Mouse (Mus musculus): Measurements from ENCODE around the gene Frmd4a.

DNA sequence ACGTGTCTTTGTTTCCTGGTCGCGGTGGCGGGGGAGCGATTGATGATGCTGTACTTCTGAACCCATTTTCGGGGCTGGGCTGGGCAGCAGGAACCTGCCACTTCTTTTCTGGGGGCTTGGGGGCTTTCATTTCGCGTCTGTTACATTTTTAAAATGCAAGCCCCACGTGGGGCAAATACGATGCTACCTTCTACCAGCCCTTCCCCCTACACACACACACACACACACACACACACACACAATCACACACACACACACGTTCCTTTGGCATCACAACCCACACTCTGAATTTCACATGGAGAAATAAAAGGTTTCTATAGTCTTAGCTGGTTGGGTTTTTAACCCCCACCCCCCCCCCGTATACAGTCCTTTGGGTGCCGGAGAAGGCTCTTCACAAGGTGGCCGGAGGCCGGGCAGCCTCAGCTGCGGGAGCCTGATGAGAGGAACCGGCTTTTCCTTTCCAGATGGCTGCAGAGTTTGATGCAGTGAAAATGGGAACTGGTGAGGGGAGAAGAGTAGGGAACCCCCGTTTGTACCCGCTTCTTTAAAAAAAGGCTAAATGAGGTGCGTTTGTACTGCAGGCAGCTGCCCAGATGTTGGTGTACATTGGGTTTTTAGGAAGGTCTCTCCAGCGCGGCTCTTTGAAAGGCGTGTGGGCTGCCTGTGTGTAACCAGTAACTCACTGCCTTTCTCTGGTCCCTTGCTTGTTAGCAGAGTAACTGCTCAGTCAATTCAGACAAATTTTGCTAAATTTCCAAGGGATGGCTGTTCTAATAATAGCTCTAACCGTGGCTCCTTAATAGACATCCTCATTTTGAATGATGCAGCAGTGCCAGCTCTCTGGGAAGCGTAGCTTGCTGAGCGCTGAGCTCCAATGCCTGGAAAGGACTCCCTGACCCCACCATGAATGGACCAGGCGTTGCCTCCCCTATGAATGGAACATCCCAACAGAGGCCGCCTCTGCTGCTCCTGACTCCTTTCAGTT lies 384.4 kb downstream of the Frmd4a start:
- TF ChIP-seq CTCF (IDR thresholded peaks at IDR 0.05; ENCODE audit: low read depth) (no peak), EP300 (IDR thresholded peaks at IDR 0.05; ENCODE audit: low read depth) (no peak)

Data from heart, postnatal 0 days (tissue).